In the genomic region with DNA sequence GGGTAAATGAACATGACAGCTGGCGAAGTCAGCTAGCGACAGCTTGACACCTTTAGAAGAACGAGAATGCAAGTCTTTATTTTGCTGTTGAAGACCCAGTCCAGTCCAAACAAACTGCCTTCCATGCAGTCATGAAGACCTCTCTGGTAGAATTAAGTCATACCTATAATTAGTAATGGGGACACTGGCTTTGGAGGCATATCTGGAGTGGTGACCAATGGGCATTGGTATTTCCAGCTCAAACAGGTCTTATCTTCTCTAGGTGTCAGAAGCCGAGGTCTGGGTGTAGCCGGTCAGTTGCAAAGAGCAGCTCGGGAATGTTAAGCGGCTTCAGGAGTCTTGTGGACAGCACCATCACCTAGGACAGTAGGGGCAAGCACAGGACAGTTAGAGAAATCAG, we compare ENCODE assay signal across 15 mouse cellular contexts. TPM values are rescaled to one million over a fixed set of nuclear protein-coding genes. Genes with fewer than 3 reads are reported as not detected.
DNase-seq lines count a peak whose midpoint lies in the region; ATAC-seq and TF ChIP-seq lines count a peak whose summit lies in the region.
"Had no signal": no experiment of that assay in that cellular context is flagged by ENCODE, and none has a peak within 500 bp of the region (broad histone marks: within the 10 kb centered on the region; RNA-seq: fewer than 3 reads in every experiment).

No protein-coding gene starts in this region.

- no peak for TF ChIP-seq CTCF in cortical plate, adult 2 months (IDR thresholded peaks at IDR 0.05; ENCODE audit: extremely low read depth, insufficient read depth, low read length)
- TF ChIP-seq CTCF in intestine, postnatal 0 days (IDR thresholded peaks at IDR 0.05; ENCODE audit: low read depth), result no peak

- intact Hi-C loops in heart, postnatal 10 days (cut with DNase I), result loop anchor here (2.0 to 5.0 kb wide), 3 partner anchors 46 to 204 kb away; no protein-coding TSS in a partner anchor

- peaks cover 5% of the 10 kb centered on the region; the same call in 1 of the 2 replicates for H3K9me3 ChIP-seq in hindbrain, embryonic 10.5 days
- H3K9me3 ChIP-seq in hindbrain, embryonic 12.5 days (replicated peaks), result 0 out of 2 replicates have a peak, but pooled peaks cover 2% of the 10 kb centered on the region
- no peaks in the 10 kb centered on the region for H3K9me3 ChIP-seq in intestine, postnatal 0 days (ENCODE audit: control insufficient read depth)
- H3K9me3 ChIP-seq: forebrain, embryonic 15.5 days; intestine, embryonic 15.5 days; liver, embryonic 13.5 days; neural tube, embryonic 15.5 days had no signal

- H3K27me3 ChIP-seq in hindbrain, embryonic 10.5 days (ENCODE audit: insufficient read depth, poor library complexity, severe bottlenecking), result no peaks in the 10 kb centered on the region
- H3K27me3 ChIP-seq in hindbrain, embryonic 12.5 days, result no peaks in the 10 kb centered on the region
- no peaks in the 10 kb centered on the region for H3K27me3 ChIP-seq in intestine, postnatal 0 days (replicated peaks; ENCODE audit: control insufficient read depth, insufficient read depth, low read length)
- H3K27me3 ChIP-seq: forebrain, embryonic 15.5 days; intestine, embryonic 15.5 days; liver, embryonic 13.5 days; neural tube, embryonic 15.5 days had no signal

- peaks cover 44% of the 10 kb centered on the region for H3K4me1 ChIP-seq in hindbrain, embryonic 10.5 days (replicated peaks)
- H3K4me1 ChIP-seq in hindbrain, embryonic 12.5 days, result peaks cover 16% of the 10 kb centered on the region
- H3K4me1 ChIP-seq in cortical plate, adult 2 months (ENCODE audit: control insufficient read depth, insufficient read depth, low read length), result peaks cover 3% of the 10 kb centered on the region; the same call in 1 of the 2 replicates
- H3K4me1 ChIP-seq in intestine, postnatal 0 days (replicated peaks; ENCODE audit: control insufficient read depth, insufficient read depth, low read length), result 0 out of 2 replicates have a peak, but pooled peaks cover 2% of the 10 kb centered on the region
- H3K4me1 ChIP-seq: forebrain, embryonic 15.5 days had no signal

- no peak for ATAC-seq in hindbrain, embryonic 12.5 days (ENCODE audit: low FRiP score)
- no peak for ATAC-seq in intestine, postnatal 0 days
- ATAC-seq: forebrain, embryonic 15.5 days; intestine, embryonic 15.5 days had no signal

- no peak overlapping the region for H3K4me3 ChIP-seq in hindbrain, embryonic 10.5 days
- no peak overlapping the region for H3K4me3 ChIP-seq in hindbrain, embryonic 12.5 days
- no peak overlapping the region for H3K4me3 ChIP-seq in cortical plate, adult 2 months (ENCODE audit: insufficient read depth, low read length)
- no peak overlapping the region for H3K4me3 ChIP-seq in intestine, postnatal 0 days (ENCODE audit: low read depth, low read length)
- H3K4me3 ChIP-seq: forebrain, embryonic 15.5 days; hindbrain, embryonic 13.5 days; intestine, embryonic 15.5 days; liver, embryonic 13.5 days; midbrain, embryonic 10.5 days; neural tube, embryonic 15.5 days had no signal

- no peak for DNase-seq in hindbrain, embryonic 10.5 days (ENCODE audit: low spot score)
- DNase-seq in heart, adult 9 months (ENCODE audit: low spot score in 2 of 2), result peak; percentile 68 to 69
- peak; percentile 59 to 80 for DNase-seq in heart, postnatal 10 days
- no peak for DNase-seq in adrenal gland, adult 2 months
- DNase-seq in adrenal gland, adult 8-10 months, result no peak
- DNase-seq: cerebellum, adult 8-10 months; liver, embryonic 13.5 days had no signal

- no peak for TF ChIP-seq POLR2A in cortical plate, adult 2 months (IDR thresholded peaks at IDR 0.05; ENCODE audit: extremely low read depth, insufficient read depth, low read length)

- no peaks in the 10 kb centered on the region for H3K36me3 ChIP-seq in hindbrain, embryonic 10.5 days
- 0 out of 2 replicates have a peak, but pooled peaks cover 3% of the 10 kb centered on the region for H3K36me3 ChIP-seq in hindbrain, embryonic 12.5 days
- no peaks in the 10 kb centered on the region for H3K36me3 ChIP-seq in intestine, postnatal 0 days (ENCODE audit: control insufficient read depth, insufficient read depth)
- H3K36me3 ChIP-seq: forebrain, embryonic 15.5 days; hindbrain, embryonic 13.5 days; intestine, embryonic 15.5 days; liver, embryonic 13.5 days; midbrain, embryonic 10.5 days; neural tube, embryonic 15.5 days had no signal

- WGBS in hindbrain, embryonic 10.5 days, result 89% methylated on average over 7 of the region's 7 CpGs
- 84% methylated on average over 7 of the region's 7 CpGs for WGBS in hindbrain, embryonic 12.5 days
- WGBS in intestine, postnatal 0 days, result 89% methylated on average over 7 of the region's 7 CpGs

- H3K27ac ChIP-seq in hindbrain, embryonic 10.5 days, result peak overlapping the region; percentile 70; the same call in 1 of the 2 replicates
- no peak overlapping the region for H3K27ac ChIP-seq in hindbrain, embryonic 12.5 days
- 0 out of 2 replicates have a peak overlapping the region, but pooled peaks have one; percentile 25 for H3K27ac ChIP-seq in cortical plate, adult 2 months (ENCODE audit: insufficient read depth, low read length)
- no peak overlapping the region for H3K27ac ChIP-seq in intestine, postnatal 0 days (ENCODE audit: low read depth, low read length)
- H3K27ac ChIP-seq: forebrain, embryonic 15.5 days; hindbrain, embryonic 13.5 days; intestine, embryonic 15.5 days; liver, embryonic 13.5 days; midbrain, embryonic 10.5 days; neural tube, embryonic 15.5 days had no signal

- H3K4me2 ChIP-seq in hindbrain, embryonic 12.5 days (replicated peaks), result no peak overlapping the region
- H3K4me2 ChIP-seq in intestine, postnatal 0 days (replicated peaks; ENCODE audit: low read depth), result no peak overlapping the region
- H3K4me2 ChIP-seq: forebrain, embryonic 15.5 days; hindbrain, embryonic 13.5 days; intestine, embryonic 15.5 days; liver, embryonic 13.5 days; neural tube, embryonic 15.5 days had no signal

- H3K9ac ChIP-seq in hindbrain, embryonic 12.5 days, result no peak overlapping the region
- no peak overlapping the region for H3K9ac ChIP-seq in intestine, postnatal 0 days (ENCODE audit: low read depth, low read length)
- H3K9ac ChIP-seq: forebrain, embryonic 15.5 days; hindbrain, embryonic 13.5 days; intestine, embryonic 15.5 days; liver, embryonic 13.5 days; neural tube, embryonic 15.5 days had no signal

RNA-seq across cellular contexts. Expression of a gene that starts 11.0 kb away (rescaled TPM):
- polyA plus RNA-seq in hindbrain, embryonic 10.5 days (2016; fragmentation: Nextera tagmentation; extraction: Ambion mirVana), result 30.5 and 32.7 TPM in 2 replicates
- polyA plus RNA-seq in hindbrain, embryonic 12.5 days (2016; fragmentation: Nextera tagmentation; extraction: Ambion mirVana), result 44.5 and 54.3 TPM in 2 replicates
- 119 and 124 TPM in 2 replicates for polyA plus RNA-seq in cortical plate, adult 2 months (2012; rRNA removed)
- total RNA-seq in heart, postnatal 10 days (2021), result 10 to 100 TPM; 46.0 to 59.9 TPM
- 10 to 100 TPM; 16.8 to 24.3 TPM for total RNA-seq in adrenal gland, adult 2 months (2021)
- polyA plus RNA-seq in adrenal gland, adult 2 months (2012; rRNA removed), result 37.4 and 41.9 TPM in 2 replicates
- total RNA-seq in adrenal gland, adult 8-10 months (2022), result 10 to 100 TPM; 21.0 to 26.2 (median 23.7) TPM
- polyA plus RNA-seq in intestine, postnatal 0 days (2015; fragmentation: Nextera tagmentation; extraction: Ambion mirVana), result 15.9 and 19.4 TPM in 2 replicates

Comparison
In these comparisons a context has a peak if more than half of its experiments do, and no peak if none do; other contexts are left out.
1. H3K27ac ChIP-seq: peak in hindbrain, embryonic 10.5 days (single experiment) and cortical plate, adult 2 months (single experiment); none in hindbrain, embryonic 12.5 days (single experiment) and intestine, postnatal 0 days (single experiment).
2. DNase-seq: peak in heart, adult 9 months (2 of 2) and heart, postnatal 10 days (2 of 2); none in hindbrain, embryonic 10.5 days (single experiment), adrenal gland, adult 2 months (single experiment) and adrenal gland, adult 8-10 months (single experiment).